Mouse (Mus musculus) forebrain, embryonic 15.5 days (tissue): ENCODE measurements around the gene Gins3. TPM values are rescaled to one million over a fixed set of nuclear protein-coding genes. Genes with fewer than 3 reads are reported as not detected.
"Not testable (repeated sequence)": the region's sequence is repeated elsewhere in the genome, so short reads cannot be mapped to it uniquely, and the experiment has no call there.

Experiments
- ATAC-seq: fragments of 200-750 bp; cut with Nextera tagmentation; replicated peaks from 2 replicates; pipeline ENCODE4 v1.8.0; 2017; ENCODE audit warnings: mild to moderate bottlenecking, moderate TSS enrichment, moderate library complexity
- H3K27ac ChIP-seq: fragments of 300-500 bp; sonication (generic); replicated peaks from 2 replicates; pipeline ENCODE4 v1.5.1; 2015; ENCODE audit warnings: mild to moderate bottlenecking, inconsistent platforms
- H3K27me3 ChIP-seq: fragments of 300-500 bp; sonication (generic); 2 replicates; pipeline ENCODE4 v1.6.1; 2015; ENCODE audit warnings: inconsistent platforms
- H3K36me3 ChIP-seq: fragments of 300-500 bp; sonication (generic); 2 replicates; pipeline ENCODE4 v1.6.1; 2015; ENCODE audit warnings: mild to moderate bottlenecking, inconsistent platforms
- H3K4me1 ChIP-seq: fragments of 300-500 bp; sonication (generic); 2 replicates; pipeline ENCODE4 v1.6.1; 2015; ENCODE audit warnings: inconsistent platforms
- H3K4me2 ChIP-seq: fragments of 300-500 bp; sonication (generic); replicated peaks from 2 replicates; pipeline ENCODE4 v1.6.1; 2015; ENCODE audit warnings: mild to moderate bottlenecking, inconsistent platforms
- H3K4me3 ChIP-seq: fragments of 300-500 bp; sonication (generic); 2 replicates; pipeline ENCODE4 v1.5.1; 2015; ENCODE audit warnings: mild to moderate bottlenecking, inconsistent platforms
- H3K9ac ChIP-seq: fragments of 300-500 bp; sonication (generic); replicated peaks from 2 replicates; pipeline ENCODE4 v1.6.1; 2015; ENCODE audit warnings: mild to moderate bottlenecking, inconsistent platforms
- H3K9me3 ChIP-seq: fragments of 300-500 bp; sonication (generic); 2 replicates; pipeline ENCODE4 v1.6.1; 2016; ENCODE audit warnings: inconsistent platforms
- WGBS: fragments of 180-500 bp; shearing (Covaris S2); methylation state at CpG from one replicate; pipeline ENCODE4 v1.1.7; 2015; ENCODE audit warnings: mixed read lengths; 5-methylcytosine and 5-hydroxymethylcytosine counted together
- polyA plus RNA-seq: library from polyadenylated mRNA; unstranded; fragments of >200 nt; fragmentation: Nextera tagmentation; extraction: Ambion mirVana; gene quantifications from 2 replicates; pipeline ENCODE4 v1.2.1, GENCODE M21; 2015

Gene Gins3
- polyA plus RNA-seq, 1 experiment from 2014 or later: 10.6 TPM

DNA sequence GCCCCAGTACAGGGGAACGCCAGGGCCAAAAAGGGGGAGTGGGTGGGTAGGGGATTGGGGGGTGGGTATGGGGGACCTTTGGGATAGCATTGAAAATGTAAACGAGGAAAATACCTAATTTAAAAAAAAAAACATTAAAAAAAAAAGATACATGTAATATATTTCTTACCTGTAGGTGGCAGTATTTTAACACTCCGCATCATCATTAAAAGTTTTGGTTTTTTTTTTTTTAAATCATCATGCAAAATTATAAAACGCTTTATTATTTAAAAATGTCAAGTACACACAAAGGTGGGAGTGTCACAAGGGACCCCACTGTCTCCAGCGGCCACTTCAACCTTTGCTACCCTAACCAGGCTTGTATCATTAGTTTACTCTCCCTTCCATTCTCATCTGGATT is 26.7 kb upstream of the Gins3 start:
- not testable (repeated sequence) for H3K4me2 ChIP-seq, ATAC-seq, H3K9ac ChIP-seq, H3K4me1 ChIP-seq, H3K4me3 ChIP-seq, H3K36me3 ChIP-seq, H3K9me3 ChIP-seq, H3K27me3 ChIP-seq, H3K27ac ChIP-seq
- 18% methylated on average over 4 of the region's 5 CpGs for WGBS

DNA sequence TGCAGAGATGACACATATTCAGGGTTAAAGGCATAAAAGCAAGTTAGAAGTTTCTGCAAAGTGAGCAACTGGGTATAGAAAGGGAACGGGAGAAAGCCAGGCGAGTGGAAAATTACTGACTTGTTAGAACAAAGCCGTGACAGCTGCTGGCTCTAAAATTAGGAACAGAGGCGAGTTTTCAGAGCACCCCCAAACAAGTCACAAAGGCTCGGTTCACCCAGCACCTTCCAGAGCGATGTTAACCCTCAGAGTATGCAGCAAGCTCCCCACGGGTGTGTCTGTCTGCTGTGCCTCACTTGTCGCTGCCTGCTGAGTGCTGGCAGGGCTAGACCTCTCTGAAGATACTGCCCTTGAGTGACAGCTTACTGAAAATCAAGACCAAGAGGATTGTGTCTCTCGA is 26.0 kb upstream of the Gins3 start:
- Histone ChIP-seq H3K4me3 (no peak overlapping the region), H3K4me1 (no peaks in the 10 kb centered on the region), H3K36me3 (no peaks in the 10 kb centered on the region), H3K4me2 (no peak overlapping the region), H3K9ac (no peak overlapping the region), H3K27me3 (no peaks in the 10 kb centered on the region), H3K27ac (no peak overlapping the region), H3K9me3 (no peaks in the 10 kb centered on the region)
- 40% methylated on average over 9 of the region's 9 CpGs for WGBS
- no peak for ATAC-seq

DNA sequence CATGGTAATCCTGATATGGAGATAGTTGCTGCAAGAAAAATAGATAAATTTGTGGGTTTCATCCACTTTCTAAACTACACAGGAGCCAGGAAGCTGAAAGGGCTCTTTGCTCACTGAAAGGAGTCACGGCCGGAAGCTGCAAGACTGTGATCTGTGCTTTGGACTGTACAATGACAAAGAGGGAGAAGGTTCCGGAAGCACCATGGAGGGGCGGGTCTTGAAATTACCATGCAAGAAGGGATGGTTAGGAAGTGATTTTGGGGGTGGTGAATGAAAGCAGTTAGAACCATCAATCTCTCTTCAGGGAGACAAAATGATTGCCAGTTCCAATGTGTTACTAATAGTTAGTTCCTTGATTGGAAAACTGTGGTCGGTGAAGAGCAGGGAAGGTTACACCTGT is 23.8 kb upstream of the Gins3 start:
- Histone ChIP-seq H3K4me2 (no peak overlapping the region), H3K4me3 (no peak overlapping the region), H3K27me3 (no peaks in the 10 kb centered on the region), H3K27ac (no peak overlapping the region), H3K9ac (no peak overlapping the region), H3K36me3 (no peaks in the 10 kb centered on the region), H3K4me1 (no peaks in the 10 kb centered on the region), H3K9me3 (no peaks in the 10 kb centered on the region)
- 83% methylated on average over 5 of the region's 5 CpGs for WGBS
- no peak for ATAC-seq

DNA sequence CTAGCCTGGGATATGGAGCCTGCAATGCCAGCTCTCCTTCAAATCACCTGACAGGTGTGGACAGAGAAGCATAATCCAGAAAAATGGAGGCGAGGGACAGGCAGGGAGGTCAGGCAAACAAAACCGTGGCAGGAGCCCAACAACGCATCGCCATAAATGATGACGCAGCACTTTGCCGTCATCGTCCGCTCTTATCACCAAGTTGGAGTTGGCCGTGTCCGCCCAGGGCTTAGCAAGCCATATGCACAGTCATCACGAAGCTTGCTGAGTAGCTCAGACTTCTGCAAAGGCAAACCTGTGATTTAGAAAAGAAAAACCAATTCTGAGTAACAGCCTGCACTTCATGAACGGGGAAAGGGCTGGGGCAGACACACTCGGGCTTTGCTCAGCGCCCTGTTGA is 22.5 kb upstream of the Gins3 start:
- Histone ChIP-seq H3K4me3 (no peak overlapping the region), H3K27me3 (no peaks in the 10 kb centered on the region), H3K4me2 (no peak overlapping the region), H3K36me3 (no peaks in the 10 kb centered on the region), H3K4me1 (no peaks in the 10 kb centered on the region), H3K27ac (no peak overlapping the region), H3K9ac (no peak overlapping the region), H3K9me3 (no peaks in the 10 kb centered on the region)
- no peak for ATAC-seq
- 87% methylated on average over 14 of the region's 14 CpGs for WGBS

DNA sequence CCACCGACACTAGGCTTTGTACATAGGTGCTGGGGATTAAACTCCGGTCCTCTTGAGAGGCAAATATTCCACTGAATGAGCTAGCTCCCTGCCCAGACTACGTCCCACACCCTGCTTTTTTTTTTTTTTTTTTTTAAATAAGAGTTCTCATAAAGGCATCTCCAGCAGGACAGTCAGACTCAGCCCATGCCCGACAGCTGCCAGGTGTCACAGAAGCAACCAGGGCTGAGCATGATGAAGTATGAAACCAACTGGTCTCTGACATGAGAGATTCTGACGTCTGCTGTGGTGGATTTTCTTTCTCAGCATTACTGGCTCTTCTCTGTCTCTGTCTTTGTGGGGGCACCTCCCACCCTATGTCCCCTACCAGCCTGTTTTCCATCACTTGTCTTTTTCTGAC is 21.5 kb upstream of the Gins3 start:
- no peaks in the 10 kb centered on the region for H3K36me3 ChIP-seq
- H3K9ac ChIP-seq: no peak overlapping the region
- WGBS: 58% methylated on average over 5 of the region's 5 CpGs
- no peaks in the 10 kb centered on the region for H3K4me1 ChIP-seq
- no peak overlapping the region for H3K4me2 ChIP-seq
- no peaks in the 10 kb centered on the region for H3K27me3 ChIP-seq
- ATAC-seq: no peak
- H3K27ac ChIP-seq: no peak overlapping the region
- no peaks in the 10 kb centered on the region for H3K9me3 ChIP-seq
- no peak overlapping the region for H3K4me3 ChIP-seq

DNA sequence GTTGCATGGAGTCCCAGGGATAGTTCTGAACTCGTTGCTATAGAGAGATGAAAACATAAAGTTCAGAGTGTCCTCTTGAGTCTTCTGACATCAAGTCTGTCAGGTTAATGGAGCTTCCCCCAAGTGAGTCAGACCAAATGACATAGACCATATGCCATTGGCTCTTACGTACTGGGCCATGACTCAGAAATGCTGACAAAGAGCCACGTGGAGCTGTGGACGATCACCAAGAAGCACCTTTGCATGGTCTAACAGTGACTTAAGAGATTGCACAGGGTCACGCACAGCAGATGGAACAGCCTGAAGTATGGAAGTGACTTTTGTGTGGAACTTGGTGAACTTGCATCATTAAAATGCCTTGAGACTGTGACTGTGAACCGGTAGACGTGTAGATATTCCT is 16.9 kb upstream of the Gins3 start:
- no peak for ATAC-seq
- Histone ChIP-seq H3K36me3 (no peaks in the 10 kb centered on the region), H3K27ac (no peak overlapping the region)

DNA sequence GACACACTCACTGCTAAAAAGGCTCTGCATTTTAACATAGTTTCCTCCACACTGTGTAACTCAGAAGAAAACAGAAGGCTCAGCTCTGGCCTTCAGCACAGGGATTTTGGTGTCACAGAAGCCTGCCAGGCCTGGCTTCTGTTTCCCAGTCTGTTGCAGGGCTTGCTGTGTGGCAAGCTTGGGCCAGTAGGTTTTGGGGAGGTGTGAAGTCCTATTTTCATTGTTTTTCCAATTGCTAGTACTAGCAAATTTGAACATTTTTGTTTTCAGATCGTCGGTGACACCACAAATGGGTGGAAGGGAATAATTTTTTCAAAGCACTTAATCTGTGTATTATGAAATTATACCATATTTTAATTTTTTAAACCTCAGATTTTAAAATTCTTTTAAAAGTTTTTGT is 13.2 kb upstream of the Gins3 start:
- no peak overlapping the region for H3K9ac ChIP-seq
- H3K27me3 ChIP-seq: no peaks in the 10 kb centered on the region
- no peaks in the 10 kb centered on the region for H3K36me3 ChIP-seq
- ATAC-seq: no peak
- H3K9me3 ChIP-seq: no peaks in the 10 kb centered on the region
- no peak overlapping the region for H3K4me3 ChIP-seq
- 88% methylated on average over 2 of the region's 2 CpGs for WGBS
- no peak overlapping the region for H3K4me2 ChIP-seq
- H3K4me1 ChIP-seq: no peaks in the 10 kb centered on the region
- no peak overlapping the region for H3K27ac ChIP-seq

More for the DNA sequence above, 16.9 kb upstream of the Gins3 start:
- Histone ChIP-seq H3K4me1 (no peaks in the 10 kb centered on the region), H3K9me3 (no peaks in the 10 kb centered on the region), H3K4me2 (no peak overlapping the region), H3K4me3 (no peak overlapping the region), H3K9ac (no peak overlapping the region), H3K27me3 (no peaks in the 10 kb centered on the region)
- WGBS: 88% methylated on average over 7 of the region's 7 CpGs

DNA sequence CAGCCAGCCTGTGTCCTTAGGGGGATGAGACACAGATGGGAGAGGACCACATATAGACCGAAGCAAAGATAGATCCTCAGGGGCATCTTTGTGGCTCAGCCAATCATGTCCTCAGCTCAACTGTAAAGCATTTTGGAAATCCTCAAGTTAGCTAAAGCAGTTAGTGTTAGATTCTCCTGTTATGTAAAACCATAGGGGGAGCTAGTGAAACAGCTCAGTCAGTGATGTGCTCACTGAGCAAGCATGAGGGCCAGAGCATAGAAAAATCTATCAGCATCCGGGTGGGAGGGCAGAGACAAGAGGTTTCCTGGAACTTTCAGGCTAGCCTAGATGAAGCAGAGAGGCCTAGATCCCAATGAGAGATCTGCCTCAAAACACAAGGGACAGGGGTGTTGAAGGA is 8.4 kb upstream of the Gins3 start:
- no peak overlapping the region for H3K4me2 ChIP-seq
- no peak overlapping the region for H3K9ac ChIP-seq
- WGBS: 91% methylated on average over 2 of the region's 2 CpGs
- ATAC-seq: no peak
- no peak overlapping the region for H3K4me3 ChIP-seq
- H3K36me3 ChIP-seq: no peaks in the 10 kb centered on the region
- no peaks in the 10 kb centered on the region for H3K9me3 ChIP-seq
- no peaks in the 10 kb centered on the region for H3K4me1 ChIP-seq
- no peaks in the 10 kb centered on the region for H3K27me3 ChIP-seq
- no peak overlapping the region for H3K27ac ChIP-seq

DNA sequence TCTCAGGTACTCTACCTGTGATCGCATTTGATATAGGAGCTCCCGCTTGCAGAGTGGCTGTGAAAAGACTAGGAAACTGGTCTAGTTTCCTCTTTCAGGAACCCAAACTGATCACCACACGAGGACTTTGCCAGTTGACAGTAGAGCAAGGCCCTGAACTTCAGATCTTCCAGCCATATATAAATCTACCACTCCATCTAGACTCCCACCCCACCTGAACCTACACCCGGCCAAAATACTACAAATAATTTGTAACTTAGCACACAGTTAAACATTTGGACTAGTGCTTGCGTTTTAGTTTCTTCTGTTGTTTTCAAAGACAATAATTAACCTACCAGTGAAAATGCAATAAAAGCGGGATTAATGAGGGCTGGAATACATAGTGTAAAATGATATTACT is 413 bp upstream of the Gins3 start:
- ATAC-seq: peak; percentile 38; the same call in 1 of the 2 replicates
- H3K36me3 ChIP-seq: no peaks in the 10 kb centered on the region
- H3K27ac ChIP-seq: no peak overlapping the region
- no peaks in the 10 kb centered on the region for H3K27me3 ChIP-seq
- peaks cover 10% of the 10 kb centered on the region for H3K4me1 ChIP-seq
- H3K9me3 ChIP-seq: no peaks in the 10 kb centered on the region
- no peak overlapping the region for H3K9ac ChIP-seq
- peak overlapping the region; percentile 65 for H3K4me3 ChIP-seq
- WGBS: 80% methylated on average over 6 of the region's 6 CpGs
- peak overlapping the region; percentile 84 for H3K4me2 ChIP-seq

DNA sequence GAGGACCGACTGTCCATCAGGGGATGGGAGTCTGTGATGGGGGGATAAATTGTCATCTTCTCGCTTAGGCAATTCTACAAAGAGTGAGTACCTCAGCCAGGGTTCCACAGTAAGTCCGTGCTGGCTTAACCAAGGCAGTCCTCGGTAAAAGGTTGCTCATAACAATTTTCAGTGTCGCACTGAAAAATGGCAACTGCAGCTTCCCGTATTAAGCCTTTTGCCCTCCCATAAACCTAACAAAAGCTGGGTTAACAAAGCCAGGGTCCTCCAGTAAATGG is 749 bp downstream of the Gins3 start:
- H3K4me2 ChIP-seq: peak overlapping the region; percentile 84
- no peaks in the 10 kb centered on the region for H3K27me3 ChIP-seq
- H3K27ac ChIP-seq: no peak overlapping the region
- H3K9me3 ChIP-seq: no peaks in the 10 kb centered on the region
- H3K36me3 ChIP-seq: no peaks in the 10 kb centered on the region
- peak overlapping the region; percentile 65 for H3K4me3 ChIP-seq
- 3% methylated on average over 6 of the region's 6 CpGs for WGBS
- peaks cover 10% of the 10 kb centered on the region for H3K4me1 ChIP-seq
- H3K9ac ChIP-seq: peak overlapping the region; percentile 47
- ATAC-seq: no peak

DNA sequence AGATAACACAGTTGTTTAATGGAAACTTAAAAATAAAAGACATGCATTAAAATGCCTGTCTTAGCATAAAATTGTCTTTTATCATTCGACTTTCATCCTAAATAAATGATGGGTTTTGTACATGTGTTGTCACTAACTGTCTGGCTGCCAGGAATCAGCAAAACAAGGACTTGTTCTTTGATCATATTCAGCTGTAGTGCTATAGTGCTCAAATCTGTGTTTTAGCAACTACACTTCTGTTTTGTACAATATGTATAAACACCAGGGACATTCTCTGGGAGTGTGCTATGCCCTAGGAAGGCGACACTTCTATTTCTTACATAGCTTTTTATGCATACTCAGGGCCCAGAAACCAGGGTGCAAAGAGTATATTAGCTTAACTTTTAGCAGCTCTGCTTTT is 11.7 kb downstream of the Gins3 start:
- Histone ChIP-seq H3K9me3 (no peaks in the 10 kb centered on the region), H3K36me3 (no peaks in the 10 kb centered on the region), H3K27me3 (no peaks in the 10 kb centered on the region), H3K4me1 (no peaks in the 10 kb centered on the region), H3K9ac (no peak overlapping the region), H3K27ac (no peak overlapping the region), H3K4me2 (no peak overlapping the region), H3K4me3 (no peak overlapping the region)
- WGBS: 92% methylated on average over 2 of the region's 2 CpGs
- ATAC-seq: no peak

DNA sequence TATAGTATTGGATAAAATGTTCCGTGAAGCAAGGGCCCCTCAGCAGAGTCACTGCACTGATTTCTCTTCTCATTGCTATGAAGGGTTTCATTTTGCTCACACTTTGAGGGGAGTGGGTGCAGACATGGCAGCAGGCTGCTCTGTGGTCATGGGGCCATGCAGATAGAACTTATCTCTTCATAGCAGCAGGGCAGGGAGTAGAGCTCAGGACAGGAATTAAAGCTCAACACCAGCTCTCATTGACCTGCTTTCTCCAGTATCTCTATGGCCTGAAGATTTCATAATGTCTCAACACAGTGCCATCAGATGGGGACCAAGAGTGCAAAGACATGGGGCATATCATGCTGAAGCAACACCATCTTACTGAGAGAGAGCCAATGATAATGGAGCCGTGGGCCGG is 15.0 kb downstream of the Gins3 start:
- H3K9ac ChIP-seq: no peak overlapping the region
- H3K9me3 ChIP-seq: no peaks in the 10 kb centered on the region
- H3K4me2 ChIP-seq: no peak overlapping the region
- H3K4me3 ChIP-seq: no peak overlapping the region
- no peaks in the 10 kb centered on the region for H3K27me3 ChIP-seq
- WGBS: 78% methylated on average over 3 of the region's 3 CpGs
- H3K36me3 ChIP-seq: no peaks in the 10 kb centered on the region
- H3K27ac ChIP-seq: no peak overlapping the region
- no peak for ATAC-seq
- no peaks in the 10 kb centered on the region for H3K4me1 ChIP-seq

DNA sequence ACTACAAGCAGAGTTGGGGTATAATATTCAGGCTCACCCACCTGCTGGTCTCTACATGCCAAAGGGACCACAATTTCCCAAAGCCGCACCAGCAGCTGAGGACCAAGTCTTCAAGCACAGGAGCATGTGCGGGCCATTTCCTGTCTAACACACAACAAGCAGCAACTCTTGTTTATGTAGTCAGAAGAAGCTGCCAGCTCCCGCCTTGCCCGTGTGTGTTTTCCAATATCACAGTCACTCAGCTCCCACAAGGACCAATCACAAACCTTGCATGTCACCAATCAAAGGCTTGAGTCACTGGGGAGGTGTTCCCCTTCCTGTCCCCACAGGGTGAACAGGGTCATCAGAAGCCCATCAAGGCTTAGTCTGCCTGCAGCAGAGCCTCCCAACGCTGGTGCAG is 20.1 kb downstream of the Gins3 start:
- Histone ChIP-seq H3K4me3 (no peak overlapping the region), H3K4me1 (peaks cover 15% of the 10 kb centered on the region; the same call in 1 of the 2 replicates), H3K27me3 (no peaks in the 10 kb centered on the region), H3K4me2 (no peak overlapping the region), H3K27ac (no peak overlapping the region), H3K9ac (no peak overlapping the region), H3K9me3 (no peaks in the 10 kb centered on the region), H3K36me3 (no peaks in the 10 kb centered on the region)
- ATAC-seq: no peak
- WGBS: 82% methylated on average over 5 of the region's 5 CpGs

DNA sequence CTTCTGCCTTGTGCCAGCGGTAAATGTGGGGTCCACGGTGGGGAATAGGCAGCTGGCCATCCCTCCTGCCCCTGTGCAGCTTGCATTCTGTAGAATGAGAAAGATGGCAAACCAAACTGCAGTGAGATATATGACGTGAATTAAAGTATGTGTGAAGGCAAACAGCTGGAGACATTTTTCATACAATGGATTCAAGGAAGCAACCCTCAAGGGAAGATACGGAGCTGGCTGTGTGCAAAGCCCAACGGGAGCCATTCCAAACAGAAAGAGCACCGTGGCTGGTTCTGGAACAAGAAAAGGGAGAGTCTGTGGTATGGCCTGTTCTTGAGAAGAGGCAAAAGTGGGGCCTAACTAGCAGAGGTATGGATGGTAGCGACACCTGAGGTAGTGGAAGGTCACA is 22.6 kb downstream of the Gins3 start:
- Histone ChIP-seq H3K9me3 (no peaks in the 10 kb centered on the region), H3K4me3 (no peak overlapping the region), H3K27me3 (no peaks in the 10 kb centered on the region), H3K36me3 (no peaks in the 10 kb centered on the region), H3K27ac (no peak overlapping the region), H3K4me2 (no peak overlapping the region), H3K9ac (no peak overlapping the region), H3K4me1 (peaks cover 18% of the 10 kb centered on the region; the same call in 1 of the 2 replicates)
- ATAC-seq: no peak
- WGBS: 75% methylated on average over 7 of the region's 7 CpGs
